Comparison of ENCODE assay signal across 11 mouse cellular contexts in the genomic region with DNA sequence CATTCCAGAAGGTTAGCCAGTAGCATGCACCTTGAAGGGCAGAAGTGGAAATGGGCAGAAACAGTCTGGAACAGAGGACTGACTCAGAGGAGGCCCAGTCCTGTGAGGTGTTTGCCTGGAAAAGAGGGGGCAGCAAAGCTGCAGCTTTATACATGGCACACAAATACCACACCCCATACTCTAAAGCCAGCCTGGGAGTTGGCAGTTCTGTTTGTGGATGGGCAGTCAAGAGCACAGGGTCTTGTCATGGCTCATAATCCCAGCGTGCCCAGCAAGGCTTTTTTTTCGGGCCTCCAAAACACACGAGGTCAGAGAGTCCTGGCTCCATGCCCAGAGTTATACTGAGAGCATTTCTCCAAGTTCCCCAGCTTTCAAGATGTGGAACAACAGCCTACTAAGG.
DNase-seq lines count a peak whose midpoint lies in the region; ATAC-seq and TF ChIP-seq lines count a peak whose summit lies in the region.
"Had no signal": no experiment of that assay in that cellular context is flagged by ENCODE, and none has a peak within 500 bp of the region (broad histone marks: within the 10 kb centered on the region; RNA-seq: fewer than 3 reads in every experiment).

No protein-coding gene starts in this region.

- H3K4me3 ChIP-seq in liver, adult 2 months (ENCODE audit: insufficient read depth, low read depth, low read length), result no peak overlapping the region
- H3K4me3 ChIP-seq in liver, embryonic 11.5 days (ENCODE audit: low read depth, low read length), result no peak overlapping the region
- no peak overlapping the region for H3K4me3 ChIP-seq in liver, embryonic 12.5 days
- H3K4me3 ChIP-seq: gastrocnemius, adult 2 months; limb, embryonic 12.5 days; megakaryocyte, embryonic 14.5 days; neural tube, embryonic 12.5 days had no signal

- H3K4me1 ChIP-seq in liver, adult 2 months (ENCODE audit: control insufficient read depth, insufficient read depth, low read length), result peaks cover 2% of the 10 kb centered on the region; the same call in 1 of the 2 replicates
- no peaks in the 10 kb centered on the region for H3K4me1 ChIP-seq in liver, embryonic 11.5 days (replicated peaks; ENCODE audit: control insufficient read depth, insufficient read depth, low read length)
- H3K4me1 ChIP-seq in liver, embryonic 12.5 days, result no peaks in the 10 kb centered on the region
- H3K4me1 ChIP-seq: megakaryocyte, embryonic 14.5 days had no signal

- WGBS in liver, adult 2 months, result 3% methylated on average over 3 of the region's 3 CpGs
- 75% methylated on average over 3 of the region's 3 CpGs for WGBS in liver, embryonic 11.5 days
- WGBS in liver, embryonic 12.5 days (ENCODE audit: insufficient replicate concordance), result 65% methylated on average over 3 of the region's 3 CpGs

- H3K4me2 ChIP-seq in liver, embryonic 11.5 days, result no peak overlapping the region
- H3K4me2 ChIP-seq in liver, embryonic 12.5 days, result no peak overlapping the region
- H3K4me2 ChIP-seq: limb, embryonic 12.5 days; neural tube, embryonic 12.5 days had no signal

- TF ChIP-seq POLR2A in liver, adult 2 months (IDR thresholded peaks at IDR 0.05; ENCODE audit: extremely low read depth, insufficient read depth, low read length), result no peak
- TF ChIP-seq POLR2A in brain, embryonic 14.5 days (IDR thresholded peaks at IDR 0.05; ENCODE audit: borderline replicate concordance, extremely low read depth, insufficient read depth, insufficient read length, poor library complexity, severe bottlenecking), result no peak

- CTCF ChIA-PET in Patski (lab: Charles Lee), result no interaction called here

- in situ Hi-C loops in Patski (cut with MboI; ENCODE audit: low pct_unique_long_range_greater_than_20kb), result loop anchor here (5.0 kb wide), 1 partner anchor 94 kb away; no protein-coding TSS in a partner anchor

- no peak overlapping the region for H3K9ac ChIP-seq in liver, adult 2 months (ENCODE audit: low read depth, low read length)
- H3K9ac ChIP-seq in liver, embryonic 11.5 days (ENCODE audit: low read depth, low read length), result no peak overlapping the region
- no peak overlapping the region for H3K9ac ChIP-seq in liver, embryonic 12.5 days
- H3K9ac ChIP-seq: limb, embryonic 12.5 days; neural tube, embryonic 12.5 days had no signal

- ATAC-seq in liver, embryonic 11.5 days (replicated peaks; ENCODE audit: low FRiP score), result no peak
- peak; percentile 85 for ATAC-seq in Patski
- ATAC-seq in liver, embryonic 12.5 days, result no peak

- POLR2A ChIA-PET in Patski (lab: Charles Lee), result no interaction called here

- H3K27me3 ChIP-seq in liver, adult 2 months (ENCODE audit: control insufficient read depth, insufficient read depth, low read length), result no peaks in the 10 kb centered on the region
- H3K27me3 ChIP-seq in liver, embryonic 11.5 days (replicated peaks; ENCODE audit: control insufficient read depth, insufficient read depth, low read length), result peaks cover 11% of the 10 kb centered on the region
- no peaks in the 10 kb centered on the region for H3K27me3 ChIP-seq in Patski
- peaks cover 10% of the 10 kb centered on the region; the same call in 1 of the 2 replicates for H3K27me3 ChIP-seq in liver, embryonic 12.5 days (replicated peaks)

- H3K9me3 ChIP-seq in liver, embryonic 11.5 days (ENCODE audit: control insufficient read depth, low read length), result no peaks in the 10 kb centered on the region
- H3K9me3 ChIP-seq in liver, embryonic 12.5 days (replicated peaks), result no peaks in the 10 kb centered on the region
- H3K9me3 ChIP-seq: limb, embryonic 12.5 days; megakaryocyte, embryonic 14.5 days; neural tube, embryonic 12.5 days had no signal

- no peaks in the 10 kb centered on the region for H3K36me3 ChIP-seq in liver, adult 2 months (ENCODE audit: control insufficient read depth, insufficient read depth, low read length)
- H3K36me3 ChIP-seq in liver, embryonic 11.5 days (ENCODE audit: control insufficient read depth, insufficient read depth, low read length), result no peaks in the 10 kb centered on the region
- no peaks in the 10 kb centered on the region for H3K36me3 ChIP-seq in liver, embryonic 12.5 days
- H3K36me3 ChIP-seq: limb, embryonic 12.5 days; neural tube, embryonic 12.5 days had no signal

- no peak overlapping the region for H3K27ac ChIP-seq in liver, adult 2 months (replicated peaks; ENCODE audit: insufficient read depth, low read depth, low read length)
- H3K27ac ChIP-seq in liver, embryonic 11.5 days (ENCODE audit: low read depth, low read length), result no peak overlapping the region
- no peak overlapping the region for H3K27ac ChIP-seq in liver, embryonic 12.5 days
- H3K27ac ChIP-seq: gastrocnemius, adult 2 months; limb, embryonic 12.5 days; neural tube, embryonic 12.5 days had no signal

- no peaks in the 10 kb centered on the region for H3K79me2 ChIP-seq in liver, adult 2 months (ENCODE audit: control insufficient read depth, insufficient read depth, low read length)

- DNase-seq in liver, adult 2 months (ENCODE audit: extremely low read depth, low read depth, low spot score), result peak; percentile 18
- DNase-seq in liver, embryonic 11.5 days (ENCODE audit: low spot score), result no peak
- DNase-seq in Patski (ENCODE audit: low read depth, low spot score), result peak; percentile 66
- peak; percentile 52 for DNase-seq in brain, embryonic 14.5 days (ENCODE audit: low read depth)
- DNase-seq in kidney, postnatal 36 days, result peak; percentile 20 to 47
- no peak for DNase-seq in yolk sac, embryonic 10.5 days (ENCODE audit: low spot score)
- DNase-seq: gastrocnemius, adult 2 months had no signal

- no peak for TF ChIP-seq CTCF in liver, adult 2 months (IDR thresholded peaks at IDR 0.05; ENCODE audit: low read depth, low read length)
- no peak for TF ChIP-seq CTCF in Patski (IDR thresholded peaks at IDR 0.05)
- TF ChIP-seq CTCF in brain, embryonic 14.5 days (IDR thresholded peaks at IDR 0.05; ENCODE audit: borderline replicate concordance, extremely low read depth, insufficient read depth, insufficient read length), result no peak

Comparison
In these comparisons a context has a peak if more than half of its experiments do, and no peak if none do; other contexts are left out.
1. DNase-seq: peak in liver, adult 2 months (single experiment), Patski (single experiment), brain, embryonic 14.5 days (single experiment) and kidney, postnatal 36 days (2 of 2); none in liver, embryonic 11.5 days (single experiment) and yolk sac, embryonic 10.5 days (single experiment).